ENCODE assay signal across 18 mouse cellular contexts in genomic region chr11:93101106-93101505, GRCm38 (mm10). TPM values are rescaled to one million over a fixed set of nuclear protein-coding genes. Genes with fewer than 3 reads are reported as not detected.
DNase-seq lines count a peak whose midpoint lies in the region; ATAC-seq and TF ChIP-seq lines count a peak whose summit lies in the region.
"Had no signal": no experiment of that assay in that cellular context is flagged by ENCODE, and none has a peak within 500 bp of the region (broad histone marks: within the 10 kb centered on the region; RNA-seq: fewer than 3 reads in every experiment).

No protein-coding gene starts in this region.

- no peak overlapping the region for H3K4me3 ChIP-seq in embryonic facial prominence, embryonic 13.5 days
- no peak overlapping the region for H3K4me3 ChIP-seq in embryonic facial prominence, embryonic 10.5 days
- H3K4me3 ChIP-seq in neural tube, embryonic 12.5 days, result peak overlapping the region; percentile 52
- H3K4me3 ChIP-seq in hindbrain, embryonic 14.5 days (replicated peaks; ENCODE audit: low read length), result peak overlapping the region; percentile 62
- peak overlapping the region; percentile 53; the same call in 1 of the 2 replicates for H3K4me3 ChIP-seq in olfactory bulb, adult 2 months (ENCODE audit: insufficient read depth, low read depth, low read length)
- H3K4me3 ChIP-seq: embryonic facial prominence, embryonic 15.5 days; heart, embryonic 13.5 days; myocyte had no signal

- H3K27ac ChIP-seq in embryonic facial prominence, embryonic 13.5 days, result no peak overlapping the region
- H3K27ac ChIP-seq in embryonic facial prominence, embryonic 10.5 days (replicated peaks), result no peak overlapping the region
- no peak overlapping the region for H3K27ac ChIP-seq in neural tube, embryonic 12.5 days
- no peak overlapping the region for H3K27ac ChIP-seq in hindbrain, embryonic 14.5 days
- H3K27ac ChIP-seq in olfactory bulb, adult 2 months (ENCODE audit: insufficient read depth, low read depth, low read length), result no peak overlapping the region
- H3K27ac ChIP-seq: embryonic facial prominence, embryonic 15.5 days; heart, embryonic 13.5 days had no signal

- no peak for DNase-seq in embryonic facial prominence, embryonic 10.5 days (ENCODE audit: low spot score)
- DNase-seq in neural tube, embryonic 10.5 days (ENCODE audit: extremely low spot score, low spot score), result no peak
- no peak for DNase-seq in hindbrain, embryonic 14.5 days (ENCODE audit: low spot score)
- no peak for DNase-seq in spleen, adult 18-20 months
- no peak for DNase-seq in adrenal gland, adult 8-10 months
- DNase-seq: gastrocnemius, postnatal 10 days; liver; lung, postnatal 10 days; thymus, adult 2 months had no signal

- 13% methylated on average over 2 of the region's 2 CpGs for WGBS in embryonic facial prominence, embryonic 13.5 days
- WGBS in embryonic facial prominence, embryonic 10.5 days, result 4% methylated on average over 2 of the region's 2 CpGs
- WGBS in neural tube, embryonic 12.5 days, result 12% methylated on average over 2 of the region's 2 CpGs
- 18% methylated on average over 2 of the region's 2 CpGs for WGBS in hindbrain, embryonic 14.5 days
- WGBS in olfactory bulb, adult 2 months, result 8% methylated on average over 2 of the region's 2 CpGs

- ATAC-seq in embryonic facial prominence, embryonic 13.5 days (ENCODE audit: insufficient number of reproducible peaks, insufficient read depth, low FRiP score, low TSS enrichment, low read depth), result peak; percentile 45; the same call in 1 of the 2 replicates
- no peak for ATAC-seq in neural tube, embryonic 12.5 days (ENCODE audit: low FRiP score, low read depth)
- no peak for ATAC-seq in hindbrain, embryonic 14.5 days (ENCODE audit: low FRiP score)
- ATAC-seq: intestine, embryonic 16.5 days had no signal

- H3K27me3 ChIP-seq in embryonic facial prominence, embryonic 13.5 days, result peaks cover 69% of the 10 kb centered on the region
- H3K27me3 ChIP-seq in embryonic facial prominence, embryonic 10.5 days (replicated peaks; ENCODE audit: low read depth, poor library complexity, severe bottlenecking), result peaks cover 68% of the 10 kb centered on the region
- H3K27me3 ChIP-seq in neural tube, embryonic 12.5 days (replicated peaks), result peaks cover 53% of the 10 kb centered on the region
- H3K27me3 ChIP-seq in hindbrain, embryonic 14.5 days (ENCODE audit: control insufficient read depth, insufficient read depth, low read length), result peaks cover 23% of the 10 kb centered on the region

- no peaks in the 10 kb centered on the region for H3K36me3 ChIP-seq in embryonic facial prominence, embryonic 13.5 days
- no peaks in the 10 kb centered on the region for H3K36me3 ChIP-seq in embryonic facial prominence, embryonic 10.5 days (replicated peaks)
- H3K36me3 ChIP-seq in neural tube, embryonic 12.5 days, result no peaks in the 10 kb centered on the region
- no peaks in the 10 kb centered on the region for H3K36me3 ChIP-seq in hindbrain, embryonic 14.5 days (replicated peaks; ENCODE audit: control insufficient read depth, insufficient read depth)
- H3K36me3 ChIP-seq: embryonic facial prominence, embryonic 15.5 days; heart, embryonic 13.5 days had no signal

- H3K9ac ChIP-seq in embryonic facial prominence, embryonic 13.5 days, result no peak overlapping the region
- no peak overlapping the region for H3K9ac ChIP-seq in neural tube, embryonic 12.5 days
- peak overlapping the region; percentile 77 for H3K9ac ChIP-seq in hindbrain, embryonic 14.5 days
- H3K9ac ChIP-seq: embryonic facial prominence, embryonic 15.5 days; heart, embryonic 13.5 days had no signal

- no peaks in the 10 kb centered on the region for H3K9me3 ChIP-seq in embryonic facial prominence, embryonic 13.5 days
- no peaks in the 10 kb centered on the region for H3K9me3 ChIP-seq in embryonic facial prominence, embryonic 10.5 days
- no peaks in the 10 kb centered on the region for H3K9me3 ChIP-seq in neural tube, embryonic 12.5 days
- no peaks in the 10 kb centered on the region for H3K9me3 ChIP-seq in hindbrain, embryonic 14.5 days (ENCODE audit: control insufficient read depth, low read length)
- H3K9me3 ChIP-seq: embryonic facial prominence, embryonic 15.5 days; heart, embryonic 13.5 days had no signal

- peak overlapping the region; percentile 85; the same call in 1 of the 2 replicates for H3K4me2 ChIP-seq in embryonic facial prominence, embryonic 13.5 days
- peak overlapping the region; percentile 33 for H3K4me2 ChIP-seq in neural tube, embryonic 12.5 days (replicated peaks)
- H3K4me2 ChIP-seq in hindbrain, embryonic 14.5 days (replicated peaks), result peak overlapping the region; percentile 90
- H3K4me2 ChIP-seq: heart, embryonic 13.5 days had no signal

- no peak for TF ChIP-seq POLR2A in olfactory bulb, adult 2 months (IDR thresholded peaks at IDR 0.05; ENCODE audit: insufficient read depth, low read depth, low read length)

- H3K4me1 ChIP-seq in embryonic facial prominence, embryonic 13.5 days, result peaks cover 29% of the 10 kb centered on the region
- H3K4me1 ChIP-seq in embryonic facial prominence, embryonic 10.5 days, result peaks cover 24% of the 10 kb centered on the region
- peaks cover 20% of the 10 kb centered on the region for H3K4me1 ChIP-seq in neural tube, embryonic 12.5 days
- H3K4me1 ChIP-seq in hindbrain, embryonic 14.5 days (replicated peaks; ENCODE audit: control insufficient read depth, insufficient read depth, low read length), result no peaks in the 10 kb centered on the region; the same call in 1 of the 2 replicates
- H3K4me1 ChIP-seq in olfactory bulb, adult 2 months (ENCODE audit: control insufficient read depth, insufficient read depth, low read length), result peaks cover 8% of the 10 kb centered on the region

- TF ChIP-seq CTCF in olfactory bulb, adult 2 months (IDR thresholded peaks at IDR 0.05; ENCODE audit: insufficient read depth, low read depth, low read length), result no peak

RNA-seq across cellular contexts. Expression of gene Car10, which starts 3.3 kb away (rescaled TPM):
- 4.0 and 4.7 TPM in 2 replicates for polyA plus RNA-seq in embryonic facial prominence, embryonic 13.5 days (2015; fragmentation: Nextera tagmentation; extraction: Ambion mirVana)
- polyA plus RNA-seq in embryonic facial prominence, embryonic 10.5 days (2016; fragmentation: Nextera tagmentation; extraction: Ambion mirVana), result 0.41 and 0.50 TPM in 2 replicates
- 10.7 and 12.5 TPM in 2 replicates for polyA plus RNA-seq in neural tube, embryonic 12.5 days (2016; fragmentation: Nextera tagmentation; extraction: Ambion mirVana)
- 51.5 TPM in 2 replicates for polyA plus RNA-seq in hindbrain, embryonic 14.5 days (2014; fragmentation: Nextera tagmentation; extraction: Ambion mirVana)
- not detected in 2 replicates for polyA plus RNA-seq in olfactory bulb, adult 2 months (2012; ENCODE audit: insufficient read depth, insufficient read length, low replicate concordance, missing spikeins)
- under 1 TPM in 2 of 4 experiments, not detected in 2; 0.17 to 0.40 TPM for total RNA-seq in adrenal gland, adult 8-10 months (2022)
- total RNA-seq: ES-E14 had no signal
- polyA plus RNA-seq: myocyte; spleen, adult 2 months had no signal

Comparison
In these comparisons a context has a peak if more than half of its experiments do, and no peak if none do; other contexts are left out.
1. H3K4me2 ChIP-seq: peak in every context shown above with its lines; median percentile 90 in hindbrain, embryonic 14.5 days; 85 in embryonic facial prominence, embryonic 13.5 days; 33 in neural tube, embryonic 12.5 days.
2. H3K4me3 ChIP-seq: peak in neural tube, embryonic 12.5 days (single experiment), hindbrain, embryonic 14.5 days (single experiment) and olfactory bulb, adult 2 months (single experiment); none in embryonic facial prominence, embryonic 13.5 days (single experiment) and embryonic facial prominence, embryonic 10.5 days (single experiment).